Mouse (Mus musculus): ENCODE data around the gene Cep83. TPM values are rescaled to one million over a fixed set of nuclear protein-coding genes. Genes with fewer than 3 reads are reported as not detected.

Gene Cep83
- total RNA-seq, 2 experiments from 2014 or later = 38.1 to 39.4 TPM

DNA sequence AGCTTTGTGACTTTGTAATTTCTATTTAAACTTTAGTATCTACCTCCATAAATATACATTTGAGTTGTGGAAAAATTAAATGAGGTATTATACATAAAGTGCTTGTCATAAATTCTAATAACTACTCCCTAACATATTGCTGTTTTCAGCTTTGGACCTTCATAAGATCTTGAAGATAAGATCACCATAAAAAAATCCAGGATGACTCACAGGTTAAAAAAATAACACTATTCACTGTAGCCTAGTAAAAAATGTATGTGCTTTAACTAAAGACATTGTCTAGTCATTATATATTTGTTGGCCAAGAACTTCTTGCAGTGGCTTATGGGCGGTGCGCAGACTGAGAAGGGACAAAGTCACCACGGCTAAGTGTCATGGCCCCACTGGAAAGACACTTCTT, 53.0 kb downstream of the Cep83 start:
- intact Hi-C loops (cut with DNase I) = no loop called here
- DNase-seq (ENCODE audit: low spot score in 2 of 2) = no peak

DNA sequence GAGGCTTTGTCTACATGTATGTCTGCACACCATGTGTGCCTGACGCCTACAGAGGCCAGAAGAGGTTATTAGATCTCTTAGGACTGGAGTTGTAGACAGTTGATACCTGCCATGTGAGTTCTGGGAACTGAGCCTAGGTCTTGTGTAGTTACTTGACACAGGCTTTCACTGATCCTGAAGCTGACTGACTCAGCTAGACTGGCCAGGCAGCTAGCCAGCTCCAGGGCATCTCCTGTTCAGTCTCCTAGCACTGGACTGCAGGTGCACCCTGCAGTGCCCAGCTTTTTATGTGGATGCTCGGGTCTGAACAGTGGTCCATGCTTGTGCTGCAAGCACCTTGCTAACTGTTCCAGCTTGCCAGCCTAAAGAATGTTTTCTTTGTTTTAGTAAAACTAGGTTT, 58.6 kb downstream of the Cep83 start:
- DNase-seq (ENCODE audit: low spot score in 2 of 2) = no peak
- intact Hi-C loops (cut with DNase I) = no loop called here

DNA sequence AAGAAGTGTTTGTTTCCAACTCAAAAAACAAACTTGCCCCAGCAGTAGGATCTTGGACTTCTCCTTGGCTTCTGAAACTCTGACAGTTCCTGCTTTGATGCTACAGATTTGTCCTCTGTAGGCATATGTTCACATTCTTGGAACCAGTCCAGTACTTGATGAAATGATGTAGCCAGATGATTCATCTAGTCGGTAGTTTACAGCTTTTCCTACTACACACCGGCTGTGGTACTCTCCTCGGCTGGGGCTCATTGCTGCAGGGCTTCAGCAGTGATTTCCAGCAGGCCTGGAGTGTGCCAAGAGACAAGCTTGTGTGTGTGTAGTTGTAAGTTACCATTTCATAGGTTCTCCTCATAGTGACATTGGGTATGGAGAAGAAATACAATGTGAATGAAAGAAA, 83.0 kb downstream of the Cep83 start:
- intact Hi-C loops (cut with DNase I) = no loop called here
- peak; percentile 37 to 46 for DNase-seq (ENCODE audit: low spot score in 2 of 2)

DNA sequence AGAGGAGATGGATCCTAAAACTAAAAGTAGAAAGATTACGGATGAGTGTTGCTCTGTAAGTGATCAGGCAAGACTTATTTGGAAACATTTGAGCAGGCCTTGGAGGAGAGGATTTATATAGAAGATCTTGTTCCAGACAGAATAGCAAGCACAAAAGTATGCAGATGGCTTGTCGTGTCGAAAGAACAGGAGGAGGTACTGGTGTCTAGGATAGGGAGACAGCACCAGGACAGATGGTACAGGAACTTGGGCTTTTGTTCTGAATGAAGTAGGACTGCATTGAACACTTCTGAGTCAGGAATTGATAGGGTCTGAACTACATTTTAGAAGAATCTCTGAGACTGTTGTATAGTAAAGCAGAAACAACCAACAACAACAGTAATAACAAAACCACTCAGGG, 89.1 kb downstream of the Cep83 start:
- intact Hi-C loops (cut with DNase I) = no loop called here
- peak in 1 of 2 experiments; percentile 33 for DNase-seq (ENCODE audit: low spot score in 2 of 2)

DNA sequence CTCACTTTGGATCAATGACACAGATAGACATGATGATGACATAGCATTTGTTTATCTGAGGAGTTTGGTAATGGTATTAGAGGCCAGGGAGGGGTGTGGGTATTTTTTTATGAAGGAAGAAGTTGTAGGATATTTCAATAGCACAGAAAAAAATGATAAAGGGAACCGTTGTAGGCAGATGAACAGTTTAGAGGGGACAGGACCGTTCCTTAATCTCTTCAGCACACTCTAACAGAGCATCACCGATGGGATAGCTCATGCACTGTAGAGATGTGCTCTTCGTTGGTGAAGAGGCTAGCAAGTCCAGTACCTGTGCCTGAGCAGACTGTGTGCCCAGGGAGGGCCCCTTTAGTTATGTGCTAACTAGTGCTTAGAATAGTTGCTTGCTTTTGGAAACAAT, 90.9 kb downstream of the Cep83 start:
- intact Hi-C loops (cut with DNase I) = no loop called here
- no peak for DNase-seq (ENCODE audit: low spot score in 2 of 2)

DNA sequence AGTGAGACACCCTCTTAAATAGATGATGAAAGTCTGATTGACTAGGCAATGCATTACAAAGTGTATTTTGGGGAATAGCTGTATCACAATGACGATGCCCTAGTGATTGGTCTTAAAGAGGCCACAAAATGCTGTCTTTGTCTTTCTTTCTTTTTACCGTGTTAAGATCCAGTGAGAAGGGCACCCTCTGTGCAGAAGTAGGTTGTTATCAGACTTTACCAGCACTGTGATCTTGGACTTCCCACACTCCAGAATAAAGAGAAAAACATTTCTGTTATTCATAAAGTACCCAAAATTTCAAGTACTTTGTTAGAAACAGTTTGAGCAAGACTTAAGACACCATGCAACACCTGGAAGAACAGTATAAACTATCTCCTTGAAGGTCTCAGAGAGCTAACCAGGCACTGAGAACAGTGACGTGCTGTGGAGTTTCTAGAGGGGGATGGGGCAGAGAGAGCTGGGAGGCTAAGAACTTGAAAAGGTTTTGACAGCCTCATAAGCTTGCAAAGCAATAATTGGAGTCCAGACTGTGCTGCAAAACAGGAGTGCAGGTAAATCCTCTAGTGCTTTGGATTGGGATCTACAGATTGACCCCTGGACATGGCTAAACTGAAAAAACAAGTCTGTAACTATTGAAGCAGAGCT, 92.3 kb downstream of the Cep83 start:
- no peak for DNase-seq (ENCODE audit: low spot score in 2 of 2)
- intact Hi-C loops (cut with DNase I) = no loop called here

DNA sequence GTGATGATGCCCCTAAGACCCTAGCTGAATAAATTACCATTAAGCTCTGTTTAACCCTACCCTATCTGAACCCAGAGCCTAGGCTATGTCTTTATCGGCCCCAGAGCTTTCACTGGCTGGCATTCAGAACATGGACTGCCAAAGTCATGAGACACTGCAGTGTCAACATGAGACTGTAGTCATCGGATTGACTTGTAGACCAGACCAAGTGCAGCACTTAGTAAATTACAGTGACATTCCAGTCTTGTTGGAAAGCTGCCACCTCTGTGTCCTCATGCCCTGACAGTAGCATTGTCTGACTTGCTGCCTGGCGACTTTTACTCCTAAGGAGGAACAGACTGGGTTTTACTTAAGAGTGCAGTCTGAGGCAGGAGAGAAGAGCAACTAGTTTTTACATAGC, 100.8 kb downstream of the Cep83 start:
- no peak for DNase-seq (ENCODE audit: low spot score in 2 of 2)
- intact Hi-C loops (cut with DNase I) = no loop called here

DNA sequence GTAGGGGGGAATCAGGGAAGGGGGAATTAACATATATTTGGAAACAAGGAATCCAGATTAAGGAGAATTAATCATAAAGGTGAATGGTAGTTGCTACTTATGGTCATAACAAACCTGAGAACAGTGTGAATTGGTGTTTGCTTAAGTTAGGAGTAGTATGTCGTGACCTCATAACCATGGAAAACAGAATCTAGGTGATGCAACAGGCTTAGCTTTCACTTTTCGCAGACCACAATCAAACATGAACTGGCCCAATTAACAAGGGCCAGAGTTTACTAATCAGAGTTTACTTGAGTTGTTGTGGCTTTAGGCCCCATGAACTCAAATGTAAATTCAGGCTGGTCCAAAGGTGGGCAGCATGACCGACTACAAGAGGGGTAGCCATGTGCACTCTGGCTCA, 105.5 kb downstream of the Cep83 start:
- no peak for DNase-seq (ENCODE audit: low spot score in 2 of 2)
- intact Hi-C loops (cut with DNase I) = no loop called here

DNA sequence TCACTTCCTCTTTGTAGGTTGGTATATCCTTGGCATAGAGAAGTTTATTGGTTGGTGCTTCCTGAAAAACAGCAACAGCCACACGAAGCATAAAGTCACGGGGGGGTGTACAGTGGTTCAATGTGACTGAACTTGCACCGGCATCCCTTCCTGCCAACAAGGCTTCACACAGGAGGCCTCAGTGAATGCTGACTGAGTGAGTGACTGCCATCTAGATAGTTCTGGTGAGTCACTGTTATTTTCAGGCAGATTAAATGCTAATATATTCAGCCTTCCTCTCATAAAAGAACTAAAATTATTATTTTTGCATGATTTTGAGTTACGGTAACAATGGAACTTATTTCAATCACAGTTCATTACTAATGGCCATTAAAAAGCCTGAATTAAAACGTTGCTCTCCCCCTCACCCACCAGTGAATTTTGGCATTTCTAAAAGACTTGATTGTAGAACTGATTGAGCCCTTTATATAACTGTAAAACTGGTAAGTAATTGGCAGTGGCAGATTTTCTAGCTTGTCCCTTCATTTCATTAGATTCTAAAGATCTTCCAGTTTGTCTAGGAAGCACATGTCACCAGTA, 106.3 kb downstream of the Cep83 start:
- DNase-seq (ENCODE audit: low spot score in 2 of 2) = no peak
- intact Hi-C loops (cut with DNase I) = no loop called here

DNA sequence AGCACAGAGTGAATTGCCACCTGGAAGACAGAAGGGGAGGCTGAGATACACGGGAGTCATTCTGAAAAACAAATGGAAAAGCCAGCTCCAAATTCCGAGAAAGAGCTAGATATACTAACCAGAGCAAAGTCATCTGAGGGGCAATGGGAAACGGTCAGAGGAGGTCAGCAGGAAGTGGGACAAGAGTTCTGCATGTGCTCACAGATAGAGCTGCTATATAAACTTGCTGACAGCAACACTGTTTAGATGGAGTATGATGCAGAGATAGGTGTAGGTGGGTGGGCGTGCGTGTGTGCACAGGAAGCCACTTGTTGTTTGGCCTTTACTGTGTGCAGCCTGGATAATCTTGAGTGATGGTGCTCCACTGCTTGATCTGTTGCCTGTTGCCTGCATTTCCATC, 109.7 kb downstream of the Cep83 start:
- no peak for DNase-seq (ENCODE audit: low spot score in 2 of 2)
- intact Hi-C loops (cut with DNase I) = no loop called here

DNA sequence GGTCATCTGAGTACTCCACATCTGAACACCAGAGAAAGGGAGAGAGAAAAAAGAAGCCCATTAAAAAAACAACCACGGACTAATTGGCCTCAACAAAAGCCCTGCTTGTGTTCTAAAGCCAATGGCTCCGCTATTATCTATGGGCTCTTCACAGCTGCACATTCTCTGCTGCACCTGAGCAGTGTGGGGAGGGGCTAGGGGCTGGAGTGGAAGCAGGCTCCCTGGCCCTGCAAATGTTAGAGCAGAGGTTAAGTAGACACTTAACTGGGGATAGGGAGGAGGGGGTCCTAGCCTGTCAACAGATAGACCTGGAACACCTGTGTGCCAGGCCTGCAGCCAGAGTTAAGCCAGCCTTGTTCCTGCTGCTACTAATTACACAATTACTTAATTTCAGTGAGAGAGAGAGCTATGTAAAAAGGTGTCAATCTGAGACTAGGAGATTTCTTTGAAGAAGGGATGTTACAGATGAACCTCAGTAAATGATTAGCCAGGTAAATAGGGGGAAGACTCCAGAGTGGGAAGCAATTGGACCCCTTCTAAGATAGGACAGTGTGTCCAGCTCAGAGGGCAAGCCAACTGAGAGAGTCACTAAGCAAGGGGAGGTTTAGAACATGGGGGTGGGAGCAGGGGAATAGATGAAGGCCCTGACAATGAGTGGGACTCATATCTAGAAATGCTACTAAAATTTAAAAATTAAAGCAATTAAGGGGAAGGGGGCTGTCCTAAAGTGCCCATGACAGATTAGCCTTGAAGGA, 111.2 kb downstream of the Cep83 start:
- intact Hi-C loops (cut with DNase I) = loop anchor here (10.0 kb wide), 1 partner anchor 175 kb away; no protein-coding TSS in a partner anchor
- DNase-seq (ENCODE audit: low spot score in 2 of 2) = no peak

DNA sequence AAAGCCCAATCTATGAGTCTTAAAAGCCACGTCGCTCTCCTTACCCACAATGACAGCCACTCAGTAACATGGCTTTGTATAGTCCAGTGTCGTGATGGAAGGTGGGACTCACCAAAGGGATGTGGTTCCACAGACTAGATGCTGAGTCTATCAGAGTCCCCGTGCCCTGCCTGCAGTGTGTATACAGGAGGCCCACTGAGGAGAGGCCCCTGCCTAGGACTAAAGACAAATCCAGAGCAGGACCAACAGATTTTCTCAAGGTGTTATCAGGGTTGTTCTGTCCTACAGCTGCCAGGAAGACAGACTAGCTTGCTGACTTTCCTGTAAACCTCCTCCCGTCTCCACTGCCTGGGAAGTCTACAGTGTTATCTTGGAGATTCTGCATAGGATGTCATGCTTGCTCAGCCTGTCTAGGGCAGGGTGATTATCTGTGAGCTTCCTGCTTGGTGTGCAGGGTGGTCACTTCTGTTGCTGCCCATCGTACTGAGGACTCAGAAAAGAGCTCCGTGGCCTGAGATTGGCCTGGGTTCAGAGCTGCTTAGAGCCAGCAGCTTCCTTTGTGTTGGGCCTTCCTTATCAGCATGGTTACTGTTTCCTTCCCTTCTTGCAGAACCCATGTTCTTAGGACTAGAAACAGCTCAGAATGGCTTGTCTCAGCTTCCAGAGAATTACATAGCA, 112.4 kb downstream of the Cep83 start:
- intact Hi-C loops (cut with DNase I) = loop anchor here (10.0 kb wide), 1 partner anchor 176 kb away; no protein-coding TSS in a partner anchor
- DNase-seq (ENCODE audit: low spot score in 2 of 2) = no peak

DNA sequence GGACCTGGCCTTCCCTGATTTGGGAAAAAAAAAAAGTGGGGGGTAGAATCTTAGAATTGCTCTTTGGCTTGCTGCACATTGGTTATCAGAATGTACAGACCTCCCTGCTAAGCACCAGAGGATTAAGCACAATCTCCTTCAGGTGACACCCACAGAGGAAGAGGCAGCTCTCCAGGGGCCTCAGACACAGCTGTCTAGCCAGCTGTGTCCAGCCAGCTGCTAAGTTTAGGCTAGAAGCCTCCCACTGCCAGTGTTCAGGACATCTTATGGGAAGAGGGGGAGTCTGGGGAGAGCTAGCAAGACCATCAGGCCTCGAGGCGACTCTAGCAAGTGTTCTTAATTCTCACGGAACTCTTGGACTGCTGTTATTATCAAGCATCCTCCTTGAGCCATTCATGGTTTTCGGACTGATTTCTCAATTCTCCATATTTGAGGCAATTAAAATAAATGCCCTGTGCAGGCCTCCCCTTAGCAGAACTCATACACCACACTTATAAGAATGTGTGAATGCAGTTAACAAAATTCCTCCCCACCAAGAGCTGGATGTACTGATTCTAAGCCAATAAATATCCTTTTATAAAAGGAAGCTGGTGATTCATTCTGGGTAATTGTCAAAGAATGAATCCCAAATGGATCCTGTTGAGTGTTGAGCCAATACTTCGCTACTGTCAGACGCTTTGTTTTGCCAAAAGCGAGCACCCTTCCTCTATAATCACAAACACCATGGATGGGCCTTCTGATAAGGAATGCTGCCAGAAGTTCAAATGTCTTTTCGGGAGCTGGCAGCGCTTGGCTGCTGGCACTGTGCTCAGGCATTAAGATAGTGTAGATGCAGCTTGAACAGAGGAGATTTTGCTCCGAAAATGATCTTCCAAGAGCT, 115.8 kb downstream of the Cep83 start:
- intact Hi-C loops (cut with DNase I) = loop anchor here (10.0 kb wide), 1 partner anchor 179 kb away; no protein-coding TSS in a partner anchor
- DNase-seq (ENCODE audit: low spot score in 2 of 2) = no peak

DNA sequence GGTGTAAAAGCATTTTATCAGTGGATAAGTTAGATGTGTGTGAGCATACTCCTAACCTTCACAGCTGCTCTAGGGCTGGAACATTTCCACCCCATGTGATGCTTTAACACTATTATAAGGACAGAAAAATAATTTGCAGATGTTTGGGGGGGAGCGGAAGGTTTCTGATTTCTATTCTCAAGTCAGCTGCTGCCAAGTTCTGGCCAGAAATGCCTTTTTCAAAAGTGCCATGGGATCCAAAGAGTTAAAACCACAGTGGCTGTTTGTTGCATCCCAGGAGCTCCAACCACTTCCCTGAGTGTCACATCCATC, 116.4 kb downstream of the Cep83 start:
- intact Hi-C loops (cut with DNase I) = loop anchor here (10.0 kb wide), 1 partner anchor 180 kb away; no protein-coding TSS in a partner anchor
- DNase-seq (ENCODE audit: low spot score in 2 of 2) = no peak

DNA sequence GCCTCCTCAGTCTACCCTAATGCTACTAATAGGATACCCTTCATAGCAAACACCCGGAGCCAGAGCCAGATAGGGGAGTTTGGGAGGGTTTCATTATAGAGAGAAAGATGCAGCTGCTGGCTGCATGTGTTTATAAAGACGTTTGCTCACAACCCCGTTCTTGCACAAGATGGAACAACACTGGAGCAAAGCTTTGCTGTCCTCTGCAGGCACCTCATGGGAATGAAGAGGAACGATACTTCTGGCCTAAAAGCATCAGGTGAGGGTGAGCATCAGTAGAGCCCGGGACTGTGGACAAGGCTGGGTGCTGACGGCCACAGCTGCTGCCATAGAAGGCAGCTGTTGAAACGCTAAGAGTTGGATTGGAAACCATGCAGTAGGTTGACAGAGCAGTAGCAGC, 118.9 kb downstream of the Cep83 start:
- intact Hi-C loops (cut with DNase I) = loop anchor here (10.0 kb wide), 1 partner anchor 183 kb away; no protein-coding TSS in a partner anchor
- no peak for DNase-seq (ENCODE audit: low spot score in 2 of 2)

DNA sequence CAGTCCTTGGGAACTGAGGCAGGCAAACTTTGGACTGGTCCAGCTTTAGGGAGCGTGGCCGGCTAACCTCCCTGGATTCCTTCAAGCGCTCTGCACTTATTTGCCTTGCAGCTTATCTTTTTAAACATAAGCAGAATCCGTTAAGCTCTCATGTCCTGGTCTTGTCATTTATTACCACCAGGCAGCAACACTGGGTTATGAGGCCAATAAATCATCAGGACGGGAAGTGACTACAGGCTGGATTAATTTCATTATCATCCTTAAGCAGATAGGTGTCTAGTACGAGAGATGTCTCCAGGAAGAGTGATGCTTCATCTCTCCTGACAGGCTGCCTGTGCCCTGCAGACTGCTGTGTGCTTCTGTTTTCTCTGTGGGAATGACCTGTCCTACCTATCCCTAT, 119.8 kb downstream of the Cep83 start:
- intact Hi-C loops (cut with DNase I) = loop anchor here (10.0 kb wide), 1 partner anchor 183 kb away; no protein-coding TSS in a partner anchor
- no peak for DNase-seq (ENCODE audit: low spot score in 2 of 2)

DNA sequence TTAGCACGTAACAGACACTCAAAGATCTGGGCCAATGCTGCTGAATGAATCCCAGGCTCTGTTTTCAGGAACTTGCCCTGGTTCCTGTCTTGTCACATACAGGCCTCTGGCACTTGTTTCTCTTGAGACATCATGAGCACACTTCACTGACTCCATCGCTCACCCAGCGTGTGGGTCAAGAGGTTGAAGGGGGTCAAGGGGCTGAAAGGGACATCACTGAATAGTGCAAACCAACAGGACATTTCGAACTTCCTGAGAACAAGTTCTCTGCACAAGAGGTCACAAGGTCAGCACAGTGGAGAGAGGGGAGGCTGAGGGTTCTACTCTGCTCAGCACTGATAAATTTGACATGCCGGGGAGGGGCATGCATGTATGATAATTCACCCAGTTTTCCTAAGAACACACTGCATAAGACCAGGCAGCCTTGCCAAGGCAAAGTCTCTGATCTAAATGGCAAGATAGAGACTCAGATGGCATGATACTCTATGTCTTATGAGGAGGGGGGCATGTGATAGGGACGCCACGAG, 121.6 kb downstream of the Cep83 start:
- intact Hi-C loops (cut with DNase I) = loop anchor here (10.0 kb wide), 1 partner anchor 185 kb away; no protein-coding TSS in a partner anchor

DNA sequence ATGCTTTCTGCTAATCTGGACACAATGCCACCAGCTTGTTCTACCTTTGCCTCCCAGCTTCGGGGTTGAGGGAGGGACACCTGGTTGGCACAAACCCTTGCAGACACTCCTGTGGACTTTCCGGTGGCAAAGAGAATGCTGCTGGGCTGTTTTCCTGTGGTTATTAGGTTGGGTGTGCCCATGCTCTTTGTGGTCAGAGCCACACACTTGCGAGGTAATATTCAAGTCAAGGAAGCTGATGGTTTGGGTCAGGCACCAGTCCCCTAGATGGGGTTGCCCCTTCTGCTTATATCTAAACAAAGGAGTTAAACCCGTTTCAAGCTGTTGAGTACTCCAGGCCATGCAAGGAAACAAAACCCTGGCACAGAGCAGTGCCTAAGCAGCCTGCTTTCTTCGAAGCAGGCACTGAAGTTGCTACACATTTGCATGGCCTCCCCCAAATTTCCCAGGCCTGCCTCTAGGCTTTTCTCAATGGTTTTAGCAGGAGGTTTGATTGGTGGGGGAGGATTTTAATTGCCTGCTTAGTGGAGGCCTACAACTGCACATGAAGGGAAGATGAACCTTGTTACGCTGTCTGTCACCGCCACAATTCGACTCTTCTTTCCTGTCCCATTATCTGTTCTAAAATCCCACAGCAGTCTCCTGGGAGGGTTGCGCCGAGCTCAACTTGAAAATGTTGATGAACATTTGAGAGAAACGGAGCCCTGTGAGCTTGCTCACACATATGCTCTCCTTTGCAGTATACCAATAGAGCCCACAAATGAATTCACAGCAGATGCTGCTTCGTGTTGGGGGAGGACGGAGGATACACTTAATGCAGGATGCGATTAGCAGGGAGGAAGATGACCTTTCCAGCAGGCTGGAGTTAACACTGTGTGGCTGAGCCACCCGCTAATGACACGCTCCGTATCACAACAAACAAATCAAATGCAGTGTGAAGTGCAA, 123.7 kb downstream of the Cep83 start:
- intact Hi-C loops (cut with DNase I) = no loop called here

More for the DNA sequence above, 121.6 kb downstream of the Cep83 start:
- no peak for DNase-seq (ENCODE audit: low spot score in 2 of 2)

More for the DNA sequence above, 123.7 kb downstream of the Cep83 start:
- peak in 1 of 2 experiments; percentile 34 for DNase-seq (ENCODE audit: low spot score in 2 of 2)
